Comparison of ENCODE assay signal across 24 mouse cellular contexts in the genomic region with DNA sequence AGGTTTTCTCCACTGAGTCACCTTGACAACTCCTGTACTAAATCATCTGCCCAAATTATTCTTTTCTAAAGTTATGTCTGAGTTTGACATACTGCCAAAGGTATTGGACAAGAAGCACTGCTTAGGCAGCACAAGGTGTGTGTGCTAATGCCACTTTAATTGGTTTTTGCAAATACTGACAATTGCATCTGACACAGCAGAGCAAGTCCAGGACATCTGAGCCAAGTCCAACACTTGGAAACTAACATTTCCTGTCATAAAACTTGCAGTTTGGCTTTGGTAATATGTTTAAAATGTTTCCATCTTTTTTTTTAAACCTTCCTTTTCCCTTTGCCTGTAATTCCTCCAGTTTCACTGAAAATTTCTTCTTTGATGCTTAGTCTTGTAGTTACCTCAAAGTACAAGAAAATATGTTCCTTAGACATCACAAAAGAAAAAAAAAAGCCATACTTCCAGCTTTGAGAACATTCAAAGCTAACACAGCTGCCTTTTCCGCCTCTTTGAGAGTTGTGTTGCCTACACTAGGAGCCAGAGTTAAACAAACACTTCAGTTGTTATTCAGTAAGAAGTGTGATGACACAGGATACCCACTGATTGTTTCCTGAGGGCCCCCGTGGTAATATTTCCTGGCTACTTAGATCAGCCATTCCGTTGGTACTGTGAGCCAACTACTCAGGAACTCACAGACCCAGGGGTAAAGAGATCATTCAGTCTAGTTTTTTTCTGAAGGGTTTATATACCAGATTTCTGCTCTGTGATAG. TPM values are rescaled to one million over a fixed set of nuclear protein-coding genes. Genes with fewer than 3 reads are reported as not detected.
DNase-seq lines count a peak whose midpoint lies in the region; ATAC-seq and TF ChIP-seq lines count a peak whose summit lies in the region.
"Had no signal": no experiment of that assay in that cellular context is flagged by ENCODE, and none has a peak within 500 bp of the region (broad histone marks: within the 10 kb centered on the region; RNA-seq: fewer than 3 reads in every experiment).

No protein-coding gene starts in this region.

- TF ChIP-seq CTCF in lung, embryonic 14.5 days (IDR thresholded peaks at IDR 0.05; ENCODE audit: low read depth): no peak

- no peaks in the 10 kb centered on the region for H3K36me3 ChIP-seq in kidney, embryonic 14.5 days (ENCODE audit: control insufficient read depth, insufficient read depth, low read length)
- no peaks in the 10 kb centered on the region for H3K36me3 ChIP-seq in kidney, embryonic 15.5 days
- H3K36me3 ChIP-seq in lung, embryonic 14.5 days (ENCODE audit: insufficient read depth): no peaks in the 10 kb centered on the region
- no peaks in the 10 kb centered on the region for H3K36me3 ChIP-seq in lung, embryonic 15.5 days
- H3K36me3 ChIP-seq: embryonic facial prominence, embryonic 12.5 days; forebrain, embryonic 15.5 days; hindbrain, embryonic 12.5 days; liver, embryonic 13.5 days; midbrain, embryonic 12.5 days; neural tube, embryonic 12.5 days had no signal

- no peaks in the 10 kb centered on the region for H3K27me3 ChIP-seq in kidney, embryonic 14.5 days (ENCODE audit: control insufficient read depth, insufficient read depth, low read length)
- no peaks in the 10 kb centered on the region for H3K27me3 ChIP-seq in kidney, embryonic 15.5 days
- H3K27me3 ChIP-seq in lung, embryonic 14.5 days (ENCODE audit: insufficient read depth, low read length): no peaks in the 10 kb centered on the region
- H3K27me3 ChIP-seq in lung, embryonic 15.5 days: no peaks in the 10 kb centered on the region
- H3K27me3 ChIP-seq: embryonic facial prominence, embryonic 12.5 days; forebrain, embryonic 15.5 days; hindbrain, embryonic 12.5 days; liver, embryonic 13.5 days; midbrain, embryonic 12.5 days; neural tube, embryonic 12.5 days had no signal

- H3K27ac ChIP-seq in kidney, embryonic 14.5 days (ENCODE audit: low read depth, low read length): 0 out of 2 replicates have a peak overlapping the region, but pooled peaks have one; percentile 30
- H3K27ac ChIP-seq in kidney, embryonic 15.5 days: no peak overlapping the region
- H3K27ac ChIP-seq in lung, embryonic 14.5 days (ENCODE audit: low read depth): peak overlapping the region; percentile 21
- peak overlapping the region; percentile 61 for H3K27ac ChIP-seq in lung, embryonic 15.5 days
- H3K27ac ChIP-seq: embryonic facial prominence, embryonic 12.5 days; forebrain, embryonic 15.5 days; hindbrain, embryonic 12.5 days; layer of hippocampus, adult 2 months; liver, embryonic 13.5 days; midbrain, embryonic 12.5 days; neural tube, embryonic 12.5 days had no signal

- no peaks in the 10 kb centered on the region for H3K4me1 ChIP-seq in kidney, embryonic 14.5 days (ENCODE audit: control insufficient read depth, insufficient read depth, low read length)
- H3K4me1 ChIP-seq in kidney, embryonic 15.5 days: no peaks in the 10 kb centered on the region
- H3K4me1 ChIP-seq in lung, embryonic 14.5 days (ENCODE audit: insufficient read depth): peaks cover 13% of the 10 kb centered on the region; the same call in 1 of the 2 replicates
- H3K4me1 ChIP-seq in lung, embryonic 15.5 days: peaks cover 14% of the 10 kb centered on the region
- H3K4me1 ChIP-seq: embryonic facial prominence, embryonic 12.5 days; forebrain, embryonic 15.5 days; hindbrain, embryonic 12.5 days; liver, embryonic 13.5 days; midbrain, embryonic 12.5 days; neural tube, embryonic 12.5 days had no signal

- ATAC-seq in kidney, embryonic 14.5 days (ENCODE audit: low FRiP score, low TSS enrichment): no peak
- ATAC-seq in kidney, embryonic 15.5 days (replicated peaks; ENCODE audit: low FRiP score): no peak
- peak; percentile 75; the same call in 1 of the 2 replicates for ATAC-seq in lung, embryonic 14.5 days (ENCODE audit: insufficient read depth)
- peak; percentile 39; the same call in 1 of the 2 replicates for ATAC-seq in lung, embryonic 15.5 days (ENCODE audit: borderline replicate concordance, extremely low read depth, low FRiP score, low TSS enrichment)
- ATAC-seq: forebrain, embryonic 15.5 days had no signal

- no peak overlapping the region for H3K4me2 ChIP-seq in kidney, embryonic 14.5 days (replicated peaks; ENCODE audit: low read depth, low read length)
- no peak overlapping the region for H3K4me2 ChIP-seq in kidney, embryonic 15.5 days
- no peak overlapping the region for H3K4me2 ChIP-seq in lung, embryonic 14.5 days
- H3K4me2 ChIP-seq in lung, embryonic 15.5 days: no peak overlapping the region
- H3K4me2 ChIP-seq: embryonic facial prominence, embryonic 12.5 days; forebrain, embryonic 15.5 days; heart, embryonic 11.5 days; hindbrain, embryonic 12.5 days; liver, embryonic 13.5 days; midbrain, embryonic 12.5 days; neural tube, embryonic 12.5 days had no signal

- H3K9ac ChIP-seq in kidney, embryonic 14.5 days (ENCODE audit: low read depth, low read length): no peak overlapping the region
- H3K9ac ChIP-seq in kidney, embryonic 15.5 days: no peak overlapping the region
- H3K9ac ChIP-seq in lung, embryonic 14.5 days: no peak overlapping the region
- no peak overlapping the region for H3K9ac ChIP-seq in lung, embryonic 15.5 days
- H3K9ac ChIP-seq: embryonic facial prominence, embryonic 12.5 days; forebrain, embryonic 15.5 days; hindbrain, embryonic 12.5 days; liver, embryonic 13.5 days; midbrain, embryonic 12.5 days; neural tube, embryonic 12.5 days had no signal

- H3K9me3 ChIP-seq in kidney, embryonic 14.5 days (ENCODE audit: control insufficient read depth, low read length): no peaks in the 10 kb centered on the region
- no peaks in the 10 kb centered on the region for H3K9me3 ChIP-seq in kidney, embryonic 15.5 days (replicated peaks)
- no peaks in the 10 kb centered on the region for H3K9me3 ChIP-seq in lung, embryonic 14.5 days (ENCODE audit: low read depth, low read length)
- no peaks in the 10 kb centered on the region for H3K9me3 ChIP-seq in lung, embryonic 15.5 days
- H3K9me3 ChIP-seq: embryonic facial prominence, embryonic 12.5 days; forebrain, embryonic 15.5 days; hindbrain, embryonic 12.5 days; liver, embryonic 13.5 days; neural tube, embryonic 12.5 days had no signal

- 16% methylated on average over 3 of the region's 3 CpGs for WGBS in kidney, embryonic 14.5 days
- 23% methylated on average over 3 of the region's 3 CpGs for WGBS in kidney, embryonic 15.5 days
- WGBS in lung, embryonic 14.5 days: 15% methylated on average over 3 of the region's 3 CpGs
- 14% methylated on average over 3 of the region's 3 CpGs for WGBS in lung, embryonic 15.5 days

- H3K4me3 ChIP-seq in kidney, embryonic 14.5 days (ENCODE audit: low read length): no peak overlapping the region
- no peak overlapping the region for H3K4me3 ChIP-seq in kidney, embryonic 15.5 days (replicated peaks)
- H3K4me3 ChIP-seq in lung, embryonic 14.5 days (ENCODE audit: low read depth, low read length): no peak overlapping the region
- no peak overlapping the region for H3K4me3 ChIP-seq in lung, embryonic 15.5 days
- H3K4me3 ChIP-seq: embryonic facial prominence, embryonic 12.5 days; forebrain, embryonic 15.5 days; hindbrain, embryonic 12.5 days; layer of hippocampus, adult 2 months; liver, embryonic 13.5 days; midbrain, embryonic 12.5 days; neural tube, embryonic 12.5 days had no signal

- DNase-seq in lung, embryonic 14.5 days: peak; percentile 66
- DNase-seq in lung, postnatal 14 days: no peak
- DNase-seq in gastrocnemius, postnatal 10 days: no peak
- DNase-seq in heart, adult 9 months (ENCODE audit: low spot score in 2 of 2): no peak
- DNase-seq: adrenal gland, postnatal 36 days; B cell, adult 2 months; cerebellum, adult 2 months; gastrocnemius, postnatal 36 days; heart, postnatal 10 days; kidney, adult 9 months; layer of hippocampus, postnatal 36 days; liver, embryonic 13.5 days; right cerebral cortex, adult 18-20 months; thymus, postnatal 36 days had no signal

RNA-seq across cellular contexts. Expression of a gene that starts 47.6 kb away (rescaled TPM):
- 91.3 and 102 TPM in 2 replicates for polyA plus RNA-seq in kidney, embryonic 14.5 days (2014; fragmentation: Nextera tagmentation; extraction: Ambion mirVana)
- 80.9 and 86.5 TPM in 2 replicates for polyA plus RNA-seq in kidney, embryonic 15.5 days (2015; fragmentation: Nextera tagmentation; extraction: Ambion mirVana)
- polyA plus RNA-seq in lung, embryonic 14.5 days (2014; fragmentation: Nextera tagmentation; extraction: Ambion mirVana): 87.1 and 89.6 TPM in 2 replicates
- 72.5 and 78.8 TPM in 2 replicates for polyA plus RNA-seq in lung, embryonic 15.5 days (2015; fragmentation: Nextera tagmentation; extraction: Ambion mirVana)
- total RNA-seq in gastrocnemius, postnatal 10 days (2021): 10 to 100 TPM; 41.3 to 44.0 TPM

RNA-seq across cellular contexts. Expression of a gene that starts 50.2 kb away (rescaled TPM):
- 35.0 and 46.9 TPM in 2 replicates for polyA plus RNA-seq in kidney, embryonic 14.5 days (2014; fragmentation: Nextera tagmentation; extraction: Ambion mirVana)
- polyA plus RNA-seq in kidney, embryonic 15.5 days (2015; fragmentation: Nextera tagmentation; extraction: Ambion mirVana): 34.5 and 35.2 TPM in 2 replicates
- polyA plus RNA-seq in lung, embryonic 14.5 days (2014; fragmentation: Nextera tagmentation; extraction: Ambion mirVana): 41.4 and 42.0 TPM in 2 replicates
- polyA plus RNA-seq in lung, embryonic 15.5 days (2015; fragmentation: Nextera tagmentation; extraction: Ambion mirVana): 31.2 and 32.4 TPM in 2 replicates
- 10 to 100 TPM; 62.1 to 68.2 TPM for total RNA-seq in gastrocnemius, postnatal 10 days (2021)

Comparison
In these comparisons a context has a peak if more than half of its experiments do, and no peak if none do; other contexts are left out.
1. ATAC-seq: peak in lung, embryonic 14.5 days (single experiment) and lung, embryonic 15.5 days (single experiment); none in kidney, embryonic 14.5 days (single experiment) and kidney, embryonic 15.5 days (single experiment).